Mouse (Mus musculus) CD8-positive naive resting alpha-beta T cell, adult 2 months (primary cell): ENCODE data around the gene Fmo2.

Experiments used
- DNase-seq, 2 experiments: peaks; one replicate each; pipeline ENCODE4 v3.0.0; 2022; ENCODE audit warnings: low read depth in 2 of 2, low spot score in 2 of 2

Fmo2 gene

GRCm38 (mm10) chr1:162893014-162893413 is 5.5 kb downstream of the Fmo2 start:
- DNase-seq = no peak

GRCm38 (mm10) chr1:162891980-162892451 is 6.5 kb downstream of the Fmo2 start:
- DNase-seq = no peak

GRCm38 (mm10) chr1:162888646-162889045 is 9.9 kb downstream of the Fmo2 start:
- DNase-seq = no peak

- no peak for DNase-seq
Measured at GRCm38 (mm10) chr1:162887644-162888043, 10.9 kb downstream of the Fmo2 start.

- no peak for DNase-seq
Measured at GRCm38 (mm10) chr1:162886138-162886816, 12.2 kb downstream of the Fmo2 start.

GRCm38 (mm10) chr1:162882681-162883080 is 15.8 kb downstream of the Fmo2 start:
- DNase-seq = no peak

GRCm38 (mm10) chr1:162879595-162880369 is 18.7 kb downstream of the Fmo2 start:
- peak; percentile 9 to 15 for DNase-seq

- DNase-seq = no peak
Measured at GRCm38 (mm10) chr1:162875091-162875490, 23.4 kb downstream of the Fmo2 start.

GRCm38 (mm10) chr1:162871701-162872311 is 26.7 kb downstream of the Fmo2 start:
- DNase-seq = no peak

GRCm38 (mm10) chr1:162870978-162871377 is 27.5 kb downstream of the Fmo2 start:
- DNase-seq = no peak

- no peak for DNase-seq
Measured at GRCm38 (mm10) chr1:162867396-162867795, 31.1 kb downstream of the Fmo2 start.

- no peak for DNase-seq
Measured at GRCm38 (mm10) chr1:162866280-162866681, 32.2 kb downstream of the Fmo2 start, which contains the start of gene Fmo1. TSS of gene Fmo1 (minus strand) at chr1:162866610.

GRCm38 (mm10) chr1:162865493-162865830 is 33.1 kb downstream of the Fmo2 start:
- no peak for DNase-seq

GRCm38 (mm10) chr1:162864816-162865492 is 33.6 kb downstream of the Fmo2 start:
- DNase-seq = no peak

- no peak for DNase-seq
Measured at GRCm38 (mm10) chr1:162864279-162864678, 34.2 kb downstream of the Fmo2 start.

- DNase-seq = no peak
Measured at GRCm38 (mm10) chr1:162863579-162863978, 34.9 kb downstream of the Fmo2 start.

GRCm38 (mm10) chr1:162862328-162862727 is 36.2 kb downstream of the Fmo2 start:
- DNase-seq = no peak

- DNase-seq = no peak
Measured at GRCm38 (mm10) chr1:162859996-162860605, 38.4 kb downstream of the Fmo2 start.

- DNase-seq = no peak
Measured at GRCm38 (mm10) chr1:162859545-162859976, 39.0 kb downstream of the Fmo2 start.

- no peak for DNase-seq
Measured at GRCm38 (mm10) chr1:162858748-162859130, 39.8 kb downstream of the Fmo2 start.
